Mouse (Mus musculus) hematopoietic stem cell, adult 5-6 weeks (primary cell): Measurements from ENCODE around the gene Rin3. TPM values are rescaled to one million over a fixed set of nuclear protein-coding genes. Genes with fewer than 3 reads are reported as not detected.
A peak's percentile ranks its signal among the peaks of the same experiment; 100 is the strongest.

ENCODE experiments used
- ATAC-seq, 2 experiments: fragments of 125-278 bp in 1 of 2; replicated peaks in 1 of 2; 2 replicates each; pipeline ENCODE4 v1.8.0; 2016 to 2017; ENCODE audit warnings: inconsistent platforms in 2 of 2, mild to moderate bottlenecking in 2 of 2, moderate number of reproducible peaks in 2 of 2, low read depth in 1 of 2, moderate TSS enrichment in 1 of 2; ENCODE audit not compliant: low FRiP score in 2 of 2, poor library complexity in 2 of 2, severe bottlenecking in 2 of 2, insufficient read depth in 1 of 2, low TSS enrichment in 1 of 2
- total RNA-seq: library from RNA; stranded (forward); fragments of 172-1452, 232-1000 nt; gene quantifications from 2 replicates; pipeline ENCODE4 v1.2.3, GENCODE M21; 2017

The Rin3 gene
- total RNA-seq, 1 experiment from 2014 or later = 41.8 TPM

- no peak for ATAC-seq
Measured at GRCm38 (mm10) chr12:102345031-102345815, 62.4 kb downstream of the Rin3 start.

GRCm38 (mm10) chr12:102346507-102346906 lies 63.7 kb downstream of the Rin3 start:
- ATAC-seq = no peak

- ATAC-seq = peak in 1 of 2 experiments; percentile 40; a peak in 1 of 4 replicates
Measured at GRCm38 (mm10) chr12:102348447-102348846, 65.6 kb downstream of the Rin3 start.

GRCm38 (mm10) chr12:102350997-102351396 lies 68.1 kb downstream of the Rin3 start:
- no peak for ATAC-seq

- peak; percentile 83 to 92 for ATAC-seq
Measured at GRCm38 (mm10) chr12:102354126-102354984, 71.5 kb downstream of the Rin3 start.

GRCm38 (mm10) chr12:102355784-102356183 lies 72.9 kb downstream of the Rin3 start:
- no peak for ATAC-seq

GRCm38 (mm10) chr12:102356781-102357180 lies 73.9 kb downstream of the Rin3 start:
- peak in 1 of 2 experiments; percentile 52; a peak in 1 of 4 replicates for ATAC-seq

- ATAC-seq = no peak
Measured at GRCm38 (mm10) chr12:102359390-102359789, 76.5 kb downstream of the Rin3 start.

GRCm38 (mm10) chr12:102361189-102362161 lies 78.6 kb downstream of the Rin3 start:
- no peak for ATAC-seq

- peak; percentile 77 to 78 for ATAC-seq
Measured at GRCm38 (mm10) chr12:102365016-102365415, 82.2 kb downstream of the Rin3 start.

GRCm38 (mm10) chr12:102366126-102366816 lies 83.4 kb downstream of the Rin3 start:
- no peak for ATAC-seq

- peak; percentile 40 to 43; a peak in 3 of 4 replicates for ATAC-seq
Measured at GRCm38 (mm10) chr12:102367075-102367474, 84.2 kb downstream of the Rin3 start.

- peak; percentile 54 to 60 for ATAC-seq
Measured at GRCm38 (mm10) chr12:102368066-102368465, 85.2 kb downstream of the Rin3 start.

- no peak for ATAC-seq
Measured at GRCm38 (mm10) chr12:102368556-102368955, 85.7 kb downstream of the Rin3 start.

- no peak for ATAC-seq
Measured at GRCm38 (mm10) chr12:102369488-102370235, 86.8 kb downstream of the Rin3 start.

GRCm38 (mm10) chr12:102370931-102371500 lies 88.2 kb downstream of the Rin3 start:
- ATAC-seq = peak in 1 of 2 experiments; percentile 7; a peak in 1 of 4 replicates
